Mouse (Mus musculus) spleen, adult 2 months (tissue): Measurements from ENCODE around the gene Ivns1abp.

Source experiments
- CTCF ChIP-seq: fragments of 200-500 bp; IDR thresholded peaks from 2 replicates; pipeline ENCODE4 v1.5.1; 2011; ENCODE audit warnings: mild to moderate bottlenecking, inconsistent platforms; ENCODE audit not compliant: insufficient read depth, insufficient read length, insufficient replicate concordance; ENCODE audit errors: extremely low read depth
- POLR2A ChIP-seq: fragments of 200-500 bp; IDR thresholded peaks from 2 replicates; pipeline ENCODE4 v1.6.1; 2011; ENCODE audit warnings: low read depth, low read length, inconsistent platforms

DNA sequence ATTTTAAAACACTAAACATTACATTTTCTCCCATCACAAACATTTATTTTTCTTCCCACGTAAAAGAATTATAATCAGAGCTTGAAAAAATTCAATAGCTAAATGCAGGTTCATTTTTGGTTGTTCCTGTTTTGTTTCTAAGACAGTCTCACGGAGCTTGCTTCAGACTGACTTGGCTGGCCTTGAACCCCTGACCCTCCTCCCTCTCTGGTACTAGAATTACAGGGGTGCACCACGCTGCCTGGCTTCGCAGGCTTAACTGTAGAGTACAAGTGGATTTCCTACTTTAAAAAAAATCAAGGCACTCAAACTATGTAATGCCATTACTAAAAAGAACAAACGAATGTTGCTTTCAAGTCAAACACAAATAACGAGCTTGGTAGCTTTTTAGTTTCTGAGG lies 42.8 kb upstream of the Ivns1abp start:
- no peak for TF ChIP-seq CTCF
- no peak for TF ChIP-seq POLR2A
